Mouse (Mus musculus): ENCODE results near the gene Rapgef3. TPM values are rescaled to one million over a fixed set of nuclear protein-coding genes. Genes with fewer than 3 reads are reported as not detected.

Gene Rapgef3
- total RNA-seq, 2 experiments from 2014 or later: 6.2 to 9.7 TPM

GRCm38 (mm10) chr15:97696616-97697015 is 71.2 kb downstream of the Rapgef3 start:
- no peak for DNase-seq
- intact Hi-C loops (cut with DNase I; ENCODE audit: low total_unique reads): loop anchor here (10.0 kb wide), 1 partner anchor 258 kb away; no protein-coding TSS in a partner anchor

Other genes starting within 250 kb of the Rapgef3 start
- gene Rpap3, start 62.1 kb downstream of the Rapgef3 start, total RNA-seq (2021): 10 to 100 TPM in 1 of 2 experiments, 1 to 10 TPM in 1; 9.4 to 10.4 TPM
- gene Endou, start 36.6 kb downstream of the Rapgef3 start, total RNA-seq (2021): under 1 TPM; 0.49 to 0.60 TPM
- 10 to 100 TPM; 39.9 to 40.3 TPM for gene Slc48a1, start 10.5 kb upstream of the Rapgef3 start, total RNA-seq (2021)
- gene Hdac7, start 76.5 kb upstream of the Rapgef3 start, total RNA-seq (2021): 10 to 100 TPM; 18.2 to 23.3 TPM
- under 1 TPM; 0.12 to 0.49 TPM for gene Vdr, start 142.7 kb upstream of the Rapgef3 start, total RNA-seq (2021)
- gene Tmem106c, start 196.2 kb upstream of the Rapgef3 start, total RNA-seq (2021): 1 to 10 TPM; 8.0 to 8.7 TPM
- gene Col2a1, start 236.7 kb upstream of the Rapgef3 start, total RNA-seq (2021): 10 to 100 TPM; 21.8 to 23.5 TPM